Mouse (Mus musculus) gastrocnemius, postnatal 36 days (tissue): ENCODE measurements around the gene Slc34a1. TPM values are rescaled to one million over a fixed set of nuclear protein-coding genes. Genes with fewer than 3 reads are reported as not detected.
A peak's percentile ranks its signal among the peaks of the same experiment; 100 is the strongest.
"Not testable (repeated sequence)": the region's sequence is repeated elsewhere in the genome, so short reads cannot be mapped to it uniquely, and the experiment has no call there.

ENCODE experiments used
- DNase-seq, 2 experiments: peaks; one replicate each; pipeline ENCODE4 v3.0.0; 2022
- intact Hi-C: fragments of 180-260 bp; cut with DNase I; formaldehyde crosslinking; loops from one replicate; pipeline ENCODE4 v1.15.1; 2025
- total RNA-seq, 2 experiments: library from RNA; stranded (reverse); gene quantifications; 2 replicates each; pipeline ENCODE4 v1.2.3; 2021

The Slc34a1 gene
- total RNA-seq, 2 experiments from 2014 or later = not detected

- no peak for DNase-seq
- intact Hi-C loops = no loop called here
Measured at GRCm38 (mm10) chr13:55431889-55432685, 34.1 kb downstream of the Slc34a1 start.

GRCm38 (mm10) chr13:55437111-55437629, 39.2 kb downstream of the Slc34a1 start:
- intact Hi-C loops, DNase-seq: not testable (repeated sequence)

GRCm38 (mm10) chr13:55443799-55444285, 45.9 kb downstream of the Slc34a1 start:
- intact Hi-C loops = no loop called here
- no peak for DNase-seq

- no peak for DNase-seq
- intact Hi-C loops = no loop called here
Measured at GRCm38 (mm10) chr13:55444286-55444936, 46.4 kb downstream of the Slc34a1 start.

- intact Hi-C loops = no loop called here
- DNase-seq = peak; percentile 99
Measured at GRCm38 (mm10) chr13:55444937-55445315, 46.9 kb downstream of the Slc34a1 start, which contains the start of gene Grk6. TSS of gene Grk6 (plus strand) at chr13:55445072.

GRCm38 (mm10) chr13:55445361-55446091, 47.5 kb downstream of the Slc34a1 start:
- intact Hi-C loops = no loop called here
- DNase-seq = peak; percentile 5 to 63

- DNase-seq = peak in 1 of 2 experiments; percentile 4
- intact Hi-C loops = no loop called here
Measured at GRCm38 (mm10) chr13:55446483-55447105, 48.6 kb downstream of the Slc34a1 start.

- no peak for DNase-seq
- intact Hi-C loops = no loop called here
Measured at GRCm38 (mm10) chr13:55447543-55447943, 49.6 kb downstream of the Slc34a1 start.

- intact Hi-C loops = no loop called here
- peak in 1 of 2 experiments; percentile 1 for DNase-seq
Measured at GRCm38 (mm10) chr13:55448131-55448530, 50.1 kb downstream of the Slc34a1 start.

- intact Hi-C loops = no loop called here
- peak in 1 of 2 experiments; percentile 4 for DNase-seq
Measured at GRCm38 (mm10) chr13:55449205-55449604, 51.2 kb downstream of the Slc34a1 start.

- DNase-seq = peak in 1 of 2 experiments; percentile 4
- intact Hi-C loops = no loop called here
Measured at GRCm38 (mm10) chr13:55449679-55450441, 51.9 kb downstream of the Slc34a1 start.

- intact Hi-C loops = no loop called here
- peak; percentile 80 to 83 for DNase-seq
Measured at GRCm38 (mm10) chr13:55450511-55450980, 52.6 kb downstream of the Slc34a1 start.

- DNase-seq = no peak
- intact Hi-C loops = no loop called here
Measured at GRCm38 (mm10) chr13:55451296-55451695, 53.3 kb downstream of the Slc34a1 start.

- intact Hi-C loops = no loop called here
- peak in 1 of 2 experiments; percentile 46 for DNase-seq
Measured at GRCm38 (mm10) chr13:55451785-55452549, 54.0 kb downstream of the Slc34a1 start.

- intact Hi-C loops = no loop called here
- DNase-seq = no peak
Measured at GRCm38 (mm10) chr13:55462965-55463364, 65.0 kb downstream of the Slc34a1 start.

- peak in 1 of 2 experiments; percentile 15 for DNase-seq
- intact Hi-C loops = no loop called here
Measured at GRCm38 (mm10) chr13:55463399-55464026, 65.5 kb downstream of the Slc34a1 start.

- intact Hi-C loops = no loop called here
- DNase-seq = peak in 1 of 2 experiments; percentile 39
Measured at GRCm38 (mm10) chr13:55464027-55464884, 66.3 kb downstream of the Slc34a1 start, which contains the start of gene Prr7. TSS of gene Prr7 (plus strand) at chr13:55464267.
